Mouse (Mus musculus): Measurements from ENCODE around the gene Flvcr1. TPM values are rescaled to one million over a fixed set of nuclear protein-coding genes. Genes with fewer than 3 reads are reported as not detected.

Flvcr1 gene
- polyA plus RNA-seq, 1 experiment from 2014 or later: 2.6 TPM

DNA sequence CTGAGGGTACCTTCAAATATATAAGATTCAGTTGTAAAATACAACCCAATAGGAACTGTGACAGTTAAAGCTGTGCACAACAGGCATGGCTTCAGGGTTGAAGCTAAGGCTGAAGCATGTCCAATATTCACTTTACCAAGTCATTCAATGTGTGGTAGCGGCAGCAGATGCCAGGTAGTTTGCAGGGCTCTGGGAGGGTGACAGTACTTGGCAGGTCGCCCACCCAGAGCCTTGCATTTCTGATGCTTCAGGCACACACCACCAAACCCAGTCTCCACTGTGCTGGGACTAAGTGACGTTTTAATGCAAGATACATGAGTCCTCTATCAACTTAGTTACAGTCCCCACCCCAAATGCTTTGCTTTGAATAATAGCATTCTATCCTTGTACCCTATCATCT, 25.3 kb downstream of the Flvcr1 start:
- no peaks in the 10 kb centered on the region for H3K4me1 ChIP-seq (ENCODE audit: insufficient read depth)
- no peak for ATAC-seq
- no peak overlapping the region for H3K9ac ChIP-seq (replicated peaks)
- peaks cover 5% of the 10 kb centered on the region for H3K36me3 ChIP-seq (replicated peaks; ENCODE audit: insufficient read depth, low read length)
- H3K27me3 ChIP-seq (ENCODE audit: insufficient read depth, low read length): no peaks in the 10 kb centered on the region
- TF ChIP-seq CTCF (IDR thresholded peaks at IDR 0.05; ENCODE audit: low read depth): no peak
- no peak for TF ChIP-seq EP300 (IDR thresholded peaks at IDR 0.05; ENCODE audit: low read depth)
- H3K9me3 ChIP-seq (ENCODE audit: low read length): peaks cover 5% of the 10 kb centered on the region; the same call in 1 of the 2 replicates
- no peak overlapping the region for H3K4me2 ChIP-seq (ENCODE audit: low read depth, low read length)
- no peak overlapping the region for H3K27ac ChIP-seq (ENCODE audit: low read depth)
- WGBS (ENCODE audit: insufficient replicate concordance): 71% methylated on average over 3 of the region's 3 CpGs
- H3K4me3 ChIP-seq (ENCODE audit: low read depth, low read length): no peak overlapping the region
- DNase-seq: no peak

DNA sequence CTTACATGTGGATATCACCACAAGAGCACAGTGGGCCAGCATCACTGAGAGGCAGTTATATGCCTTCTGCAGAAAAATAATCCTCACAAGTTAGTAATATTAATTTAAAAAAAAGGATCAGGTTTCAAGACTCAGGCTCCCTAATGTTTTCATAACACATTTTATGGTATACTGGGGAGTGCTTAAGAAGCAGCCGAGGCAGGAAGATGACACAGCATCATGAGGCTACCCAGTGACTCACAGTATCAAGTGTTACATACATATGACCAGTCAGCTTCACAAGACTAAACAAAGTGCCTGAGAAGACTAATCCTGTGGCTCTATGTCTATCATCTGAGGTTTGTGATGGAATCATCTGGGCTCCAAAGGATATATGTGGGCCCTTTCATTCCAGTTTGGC, 27.9 kb downstream of the Flvcr1 start:
- Histone ChIP-seq H3K4me3 (ENCODE audit: low read depth, low read length) (no peak overlapping the region), H3K9ac (replicated peaks) (no peak overlapping the region), H3K36me3 (replicated peaks; ENCODE audit: insufficient read depth, low read length) (no peaks in the 10 kb centered on the region), H3K27ac (ENCODE audit: low read depth) (no peak overlapping the region), H3K4me2 (ENCODE audit: low read depth, low read length) (no peak overlapping the region), H3K27me3 (ENCODE audit: insufficient read depth, low read length) (no peaks in the 10 kb centered on the region), H3K9me3 (ENCODE audit: low read length) (peaks cover 5% of the 10 kb centered on the region; the same call in 1 of the 2 replicates), H3K4me1 (ENCODE audit: insufficient read depth) (no peaks in the 10 kb centered on the region)
- WGBS (ENCODE audit: insufficient replicate concordance): 66% methylated on average over 1 of the region's 1 CpGs
- ATAC-seq: no peak
- DNase-seq: no peak
- no peak for TF ChIP-seq CTCF (IDR thresholded peaks at IDR 0.05; ENCODE audit: low read depth)
- no peak for TF ChIP-seq EP300 (IDR thresholded peaks at IDR 0.05; ENCODE audit: low read depth)

DNA sequence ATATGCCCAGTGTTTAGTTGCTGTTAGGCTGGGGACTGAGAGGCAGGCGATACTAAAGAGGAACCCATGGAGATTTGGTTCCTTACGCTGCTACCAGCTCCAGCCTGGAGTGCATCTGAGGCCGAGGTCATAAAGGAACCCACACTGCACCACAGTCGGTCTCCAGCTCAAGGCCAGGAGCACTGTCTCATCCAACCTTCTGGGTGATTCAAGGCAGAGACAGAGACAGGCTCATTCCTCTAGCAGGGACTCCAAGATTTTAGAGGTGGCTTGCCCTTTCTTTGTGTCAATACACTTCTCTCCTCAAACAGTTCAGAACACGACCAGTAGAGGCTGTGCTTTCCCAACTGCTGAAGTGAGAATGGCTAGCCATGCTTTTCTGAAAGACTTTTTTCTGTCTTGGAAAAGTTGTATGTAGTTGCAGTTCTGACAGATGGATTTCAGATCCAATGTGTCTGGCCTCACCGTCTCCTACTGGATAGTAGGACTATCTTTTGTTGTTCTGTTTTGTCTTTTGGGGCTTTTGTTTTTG, 29.5 kb downstream of the Flvcr1 start:
- Histone ChIP-seq H3K9ac (replicated peaks) (no peak overlapping the region), H3K27me3 (ENCODE audit: insufficient read depth, low read length) (no peaks in the 10 kb centered on the region), H3K9me3 (ENCODE audit: low read length) (peaks cover 5% of the 10 kb centered on the region; the same call in 1 of the 2 replicates), H3K36me3 (replicated peaks; ENCODE audit: insufficient read depth, low read length) (no peaks in the 10 kb centered on the region), H3K4me1 (ENCODE audit: insufficient read depth) (no peaks in the 10 kb centered on the region), H3K4me2 (ENCODE audit: low read depth, low read length) (no peak overlapping the region), H3K27ac (ENCODE audit: low read depth) (no peak overlapping the region), H3K4me3 (ENCODE audit: low read depth, low read length) (no peak overlapping the region)
- no peak for ATAC-seq
- no peak for DNase-seq
- TF ChIP-seq EP300 (IDR thresholded peaks at IDR 0.05; ENCODE audit: low read depth) (no peak), CTCF (IDR thresholded peaks at IDR 0.05; ENCODE audit: low read depth) (peak; percentile 47)
- WGBS (ENCODE audit: insufficient replicate concordance): 58% methylated on average over 6 of the region's 6 CpGs

DNA sequence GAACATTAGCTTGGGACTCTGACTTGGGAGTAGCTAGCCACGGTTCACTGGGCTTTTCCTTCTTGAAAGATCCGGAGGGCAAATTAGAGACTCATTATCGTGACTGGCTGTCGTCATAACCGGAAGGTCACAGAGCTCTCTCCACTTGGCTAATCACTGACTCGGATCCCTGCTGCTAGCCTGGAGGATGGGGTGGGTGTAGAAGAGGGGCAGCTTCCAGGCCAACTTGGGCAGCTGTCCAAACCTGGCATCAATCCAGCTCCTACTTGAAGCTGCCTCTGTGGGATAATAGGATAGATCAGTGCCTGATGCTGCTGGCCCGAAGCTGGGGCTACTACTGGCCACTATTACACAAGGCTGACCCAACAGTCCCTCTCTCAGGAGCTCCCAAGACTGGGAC, 30.4 kb downstream of the Flvcr1 start:
- 62% methylated on average over 7 of the region's 7 CpGs for WGBS (ENCODE audit: insufficient replicate concordance)

DNA sequence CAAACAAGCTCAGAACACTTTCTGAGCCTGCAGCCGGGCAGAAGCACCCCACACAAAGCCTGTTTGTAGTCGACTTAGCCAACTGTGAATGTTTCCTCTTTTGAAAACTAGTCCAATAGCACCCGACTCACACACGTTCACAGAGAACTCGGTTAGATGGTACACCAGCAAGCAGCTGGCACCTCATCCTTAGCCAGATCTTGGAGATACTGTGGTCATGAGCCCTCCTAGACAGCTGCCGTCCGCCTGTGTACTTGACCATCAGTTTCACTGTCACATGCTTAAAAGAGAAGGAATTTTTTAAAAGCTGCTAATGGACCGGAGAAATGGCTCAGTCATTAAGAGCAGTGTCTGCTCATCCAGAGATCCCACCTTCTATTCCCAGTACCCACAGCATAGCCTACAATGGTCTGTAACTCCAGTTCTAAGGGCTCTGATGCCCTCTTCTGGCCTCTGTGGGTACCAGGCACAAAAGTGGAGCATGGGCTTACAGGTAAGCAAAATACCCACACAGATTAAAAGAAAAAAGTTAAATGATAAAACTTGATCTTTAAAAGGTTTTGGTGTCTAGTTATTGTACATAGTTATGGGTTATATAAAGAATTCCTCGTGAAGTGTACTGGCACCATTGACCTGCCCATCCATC, 36.4 kb downstream of the Flvcr1 start:
- H3K27me3 ChIP-seq (ENCODE audit: insufficient read depth, low read length): no peaks in the 10 kb centered on the region
- WGBS (ENCODE audit: insufficient replicate concordance): 68% methylated on average over 9 of the region's 9 CpGs
- peak; percentile 49 for TF ChIP-seq CTCF (IDR thresholded peaks at IDR 0.05; ENCODE audit: low read depth)
- no peak for TF ChIP-seq EP300 (IDR thresholded peaks at IDR 0.05; ENCODE audit: low read depth)
- no peak overlapping the region for H3K9ac ChIP-seq (replicated peaks)
- no peaks in the 10 kb centered on the region for H3K4me1 ChIP-seq (ENCODE audit: insufficient read depth)
- H3K9me3 ChIP-seq (ENCODE audit: low read length): no peaks in the 10 kb centered on the region
- ATAC-seq (no peak), DNase-seq (no peak)
- H3K36me3 ChIP-seq (replicated peaks; ENCODE audit: insufficient read depth, low read length): no peaks in the 10 kb centered on the region
- no peak overlapping the region for H3K4me3 ChIP-seq (ENCODE audit: low read depth, low read length)
- no peak overlapping the region for H3K27ac ChIP-seq (ENCODE audit: low read depth)
- no peak overlapping the region for H3K4me2 ChIP-seq (ENCODE audit: low read depth, low read length)

More for the DNA sequence above, 30.4 kb downstream of the Flvcr1 start:
- no peak overlapping the region for H3K9ac ChIP-seq (replicated peaks)
- no peaks in the 10 kb centered on the region for H3K27me3 ChIP-seq (ENCODE audit: insufficient read depth, low read length)
- no peak overlapping the region for H3K4me3 ChIP-seq (ENCODE audit: low read depth, low read length)
- peaks cover 5% of the 10 kb centered on the region; the same call in 1 of the 2 replicates for H3K9me3 ChIP-seq (ENCODE audit: low read length)
- H3K4me2 ChIP-seq (ENCODE audit: low read depth, low read length): no peak overlapping the region
- DNase-seq (no peak), ATAC-seq (no peak)
- no peaks in the 10 kb centered on the region for H3K36me3 ChIP-seq (replicated peaks; ENCODE audit: insufficient read depth, low read length)
- no peaks in the 10 kb centered on the region for H3K4me1 ChIP-seq (ENCODE audit: insufficient read depth)
- H3K27ac ChIP-seq (ENCODE audit: low read depth): no peak overlapping the region
- no peak for TF ChIP-seq CTCF (IDR thresholded peaks at IDR 0.05; ENCODE audit: low read depth)
- no peak for TF ChIP-seq EP300 (IDR thresholded peaks at IDR 0.05; ENCODE audit: low read depth)

DNA sequence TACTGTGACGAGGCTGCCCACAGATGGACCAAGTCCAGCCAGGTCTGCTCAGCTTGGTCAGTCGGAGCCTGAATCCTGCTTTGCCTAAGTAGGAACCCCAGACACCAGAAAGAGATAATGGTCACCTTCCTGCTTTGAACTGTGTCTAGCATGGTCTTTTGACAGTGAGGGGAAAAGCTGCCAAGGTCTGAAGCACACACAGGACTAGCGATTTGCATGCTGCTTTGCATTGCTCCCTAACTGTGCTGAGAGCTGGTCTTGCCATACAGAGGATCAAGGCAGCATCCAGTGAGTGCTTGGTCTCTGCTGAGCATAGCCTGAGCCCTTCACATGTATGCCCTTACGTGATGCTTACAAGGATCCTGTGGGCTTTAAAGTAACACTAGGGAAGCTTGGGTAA, 44.5 kb downstream of the Flvcr1 start:
- Histone ChIP-seq H3K27me3 (ENCODE audit: insufficient read depth, low read length) (peaks cover 35% of the 10 kb centered on the region), H3K4me1 (ENCODE audit: insufficient read depth) (peaks cover 13% of the 10 kb centered on the region), H3K4me3 (ENCODE audit: low read depth, low read length) (no peak overlapping the region), H3K9me3 (ENCODE audit: low read length) (no peaks in the 10 kb centered on the region), H3K9ac (replicated peaks) (no peak overlapping the region), H3K36me3 (replicated peaks; ENCODE audit: insufficient read depth, low read length) (no peaks in the 10 kb centered on the region), H3K4me2 (ENCODE audit: low read depth, low read length) (no peak overlapping the region), H3K27ac (ENCODE audit: low read depth) (no peak overlapping the region)
- ATAC-seq: no peak
- WGBS (ENCODE audit: insufficient replicate concordance): 72% methylated on average over 4 of the region's 4 CpGs
- no peak for TF ChIP-seq EP300 (IDR thresholded peaks at IDR 0.05; ENCODE audit: low read depth)
- no peak for DNase-seq

All from liver, postnatal 0 days (tissue).